Mouse (Mus musculus): Measurements from ENCODE around the gene Gm7697. TPM values are rescaled to one million over a fixed set of nuclear protein-coding genes. Genes with fewer than 3 reads are reported as not detected.
"Not testable (repeated sequence)": the region's sequence is repeated elsewhere in the genome, so short reads cannot be mapped to it uniquely, and the experiment has no call there.

Gene Gm7697
- polyA plus RNA-seq, 1 experiment from 2014 or later, result not detected

DNA sequence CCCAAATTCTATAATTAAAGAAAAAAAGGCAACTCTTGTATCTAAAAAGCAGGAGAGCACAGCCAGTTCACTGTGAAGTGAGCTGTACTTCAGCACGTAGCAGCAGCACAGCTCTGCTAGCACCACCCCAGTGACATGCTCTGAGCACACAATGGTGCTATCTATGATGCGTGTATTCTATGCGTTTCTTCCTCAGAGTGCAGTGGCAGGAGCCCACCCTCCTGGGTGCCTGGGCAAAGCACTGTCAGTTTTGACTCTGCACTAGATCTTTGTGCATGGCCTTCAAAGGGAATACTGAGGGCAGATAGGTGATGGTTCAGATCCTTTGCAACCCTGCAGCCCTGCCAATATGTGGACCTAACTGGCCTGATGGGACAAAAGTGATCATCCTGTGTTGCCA is 69.3 kb downstream of the Gm7697 start, which contains the start of gene Gm9495:
TSS of gene Gm9495 (minus strand) at position 101 of the 400 bp plus-strand sequence.
- not testable (repeated sequence) for H3K9ac ChIP-seq (replicated peaks; ENCODE audit: low read length); H3K4me2 ChIP-seq (replicated peaks; ENCODE audit: low read depth, low read length); H3K4me3 ChIP-seq (ENCODE audit: low read length); H3K27me3 ChIP-seq (ENCODE audit: insufficient read depth, low read length); H3K36me3 ChIP-seq (ENCODE audit: insufficient read depth, low read length); H3K4me1 ChIP-seq (ENCODE audit: insufficient read depth, low read length); ATAC-seq (ENCODE audit: low FRiP score, low TSS enrichment); H3K9me3 ChIP-seq (ENCODE audit: low read length); H3K27ac ChIP-seq (ENCODE audit: low read length)
- WGBS, result 97% methylated on average over 1 of the region's 3 CpGs

Other genes starting within 250 kb of the Gm7697 start
- not detected in 2 replicates for gene Gm9495, start 69.4 kb downstream of the Gm7697 start, polyA plus RNA-seq (2015; fragmentation: Nextera tagmentation; extraction: Ambion mirVana)
- 26.6 and 30.2 TPM in 2 replicates for gene Zfp868, start 102.6 kb upstream of the Gm7697 start, polyA plus RNA-seq (2015; fragmentation: Nextera tagmentation; extraction: Ambion mirVana)
- gene Zfp964, start 131.5 kb upstream of the Gm7697 start, polyA plus RNA-seq (2015; fragmentation: Nextera tagmentation; extraction: Ambion mirVana), result 2.2 and 2.3 TPM in 2 replicates
- 32.9 and 35.5 TPM in 2 replicates for gene Zfp869, start 187.7 kb upstream of the Gm7697 start, polyA plus RNA-seq (2015; fragmentation: Nextera tagmentation; extraction: Ambion mirVana)
- gene Zfp963, start 227.0 kb upstream of the Gm7697 start, polyA plus RNA-seq (2015; fragmentation: Nextera tagmentation; extraction: Ambion mirVana), result 6.8 and 8.4 TPM in 2 replicates